Mouse (Mus musculus) forebrain, embryonic 14.5 days (tissue): ENCODE data around the gene Irf2. TPM values are rescaled to one million over a fixed set of nuclear protein-coding genes. Genes with fewer than 3 reads are reported as not detected.

Experiments used
- ATAC-seq: fragments of 200-750 bp; cut with Nextera tagmentation; 2 replicates; pipeline ENCODE4 v1.8.0; 2017; ENCODE audit warnings: mild to moderate bottlenecking, moderate library complexity
- DNase-seq: peaks from one replicate; pipeline ENCODE4 v3.0.0-alpha.2; 2015; ENCODE audit warnings: low spot score
- H3K27ac ChIP-seq: fragments of 300-500 bp; sonication (generic); 2 replicates; pipeline ENCODE4 v1.5.1; 2014; ENCODE audit warnings: low read depth, mild to moderate bottlenecking, control low read depth, low read length, moderate library complexity
- H3K27me3 ChIP-seq: fragments of 300-500 bp; sonication (generic); replicated peaks from 2 replicates; pipeline ENCODE4 v1.6.1; 2014; ENCODE audit warnings: low read length, control low read depth, mixed read lengths; ENCODE audit not compliant: control insufficient read depth, insufficient read depth
- H3K36me3 ChIP-seq: fragments of 300-500 bp; sonication (generic); 2 replicates; pipeline ENCODE4 v1.6.1; 2014; ENCODE audit warnings: low read length, control low read depth; ENCODE audit not compliant: control insufficient read depth, insufficient read depth
- H3K4me1 ChIP-seq: fragments of 300-500 bp; sonication (generic); 2 replicates; pipeline ENCODE4 v1.6.1; 2014; ENCODE audit warnings: antibody characterized with exemption, low read length, control low read depth; ENCODE audit not compliant: control insufficient read depth, insufficient read depth
- H3K4me2 ChIP-seq: fragments of 300-500 bp; sonication (generic); 2 replicates; pipeline ENCODE4 v1.6.1; 2014; ENCODE audit warnings: mild to moderate bottlenecking, control low read depth, low read length
- H3K4me3 ChIP-seq: fragments of 300-500 bp; sonication (generic); 2 replicates; pipeline ENCODE4 v1.5.1; 2014; ENCODE audit warnings: low read depth, low read length, control low read depth
- H3K9ac ChIP-seq: fragments of 300-500 bp; sonication (generic); 2 replicates; pipeline ENCODE4 v1.6.1; 2014; ENCODE audit warnings: mild to moderate bottlenecking, low read length, control low read depth, moderate library complexity
- H3K9me3 ChIP-seq: fragments of 300-500 bp; sonication (generic); replicated peaks from 2 replicates; pipeline ENCODE4 v1.6.1; 2016; ENCODE audit warnings: low read length, control low read depth, mixed read lengths; ENCODE audit not compliant: control insufficient read depth
- WGBS: fragments of 180-500 bp; shearing (Covaris S2); extraction: QIAGEN DNeasy Blood & Tissue Kit; methylation state at CpG from one replicate; pipeline ENCODE4 v1.1.7; 2014; 5-methylcytosine and 5-hydroxymethylcytosine counted together
- polyA plus RNA-seq: library from polyadenylated mRNA; unstranded; fragments of >200 nt; fragmentation: Nextera tagmentation; extraction: Ambion mirVana; gene quantifications from 2 replicates; pipeline ENCODE4 v1.2.1, GENCODE M21; 2014

Gene Irf2
- polyA plus RNA-seq, 1 experiment from 2014 or later: 6.2 TPM

DNA sequence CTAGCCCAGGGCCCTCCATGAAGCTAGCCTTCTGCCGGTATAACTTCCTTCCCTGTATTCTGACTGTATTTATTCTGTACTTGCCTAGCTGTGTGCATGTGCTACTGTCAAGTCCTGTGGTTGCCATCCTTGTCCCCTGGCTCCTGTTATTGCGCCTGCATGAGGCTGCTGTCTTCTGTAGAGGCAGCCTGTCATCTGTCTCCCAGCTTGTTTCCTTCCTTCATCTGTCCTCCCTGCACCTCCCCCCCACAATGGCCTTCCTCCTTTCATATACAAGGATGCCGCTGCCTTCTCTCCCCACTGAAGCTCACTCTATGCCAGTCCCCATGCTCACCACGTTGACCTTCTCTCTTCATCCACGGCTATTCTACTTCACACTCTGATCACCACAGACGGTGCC lies 33.3 kb downstream of the Irf2 start:
- no peak overlapping the region for H3K27ac ChIP-seq
- H3K9me3 ChIP-seq: no peaks in the 10 kb centered on the region
- H3K9ac ChIP-seq: no peak overlapping the region
- no peak for DNase-seq
- no peaks in the 10 kb centered on the region for H3K27me3 ChIP-seq
- WGBS: 91% methylated on average over 6 of the region's 6 CpGs
- H3K4me3 ChIP-seq: no peak overlapping the region
- no peak overlapping the region for H3K4me2 ChIP-seq
- no peaks in the 10 kb centered on the region for H3K36me3 ChIP-seq
- peaks cover 10% of the 10 kb centered on the region; the same call in 1 of the 2 replicates for H3K4me1 ChIP-seq
- no peak for ATAC-seq

DNA sequence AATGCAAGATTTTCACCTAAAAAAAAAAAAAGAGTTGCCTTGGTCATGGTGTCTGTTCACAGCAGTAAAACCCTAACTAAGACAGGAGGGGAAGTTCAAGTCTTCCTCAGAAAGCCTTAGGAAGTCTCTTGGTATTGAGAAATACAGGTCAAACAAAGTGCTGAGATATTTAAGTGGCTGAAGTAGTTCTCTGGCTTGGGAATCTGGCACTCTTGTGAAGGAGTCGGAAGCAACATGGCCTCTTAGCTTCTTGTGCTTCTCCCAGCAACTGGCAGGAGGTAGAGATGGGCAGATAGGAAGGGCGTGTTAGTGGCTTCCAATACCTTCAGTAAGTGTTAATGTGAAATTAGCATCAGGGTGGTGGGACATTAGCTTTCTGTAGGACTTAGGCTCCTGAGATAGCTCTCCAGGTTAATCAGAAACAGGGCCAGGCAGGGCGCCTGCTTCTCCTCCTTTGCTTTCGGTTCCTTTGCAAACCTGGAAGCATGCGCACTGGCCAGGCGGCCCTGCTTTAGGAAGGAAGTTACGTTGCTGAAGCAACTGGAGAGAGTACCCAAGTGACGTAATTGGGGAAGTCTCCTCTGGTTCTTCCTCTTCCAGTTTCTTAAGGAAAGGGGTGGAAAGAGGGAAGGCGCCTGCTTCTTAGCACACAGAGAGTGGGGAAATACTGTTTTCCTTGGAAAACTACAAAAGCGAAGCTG lies 38.4 kb downstream of the Irf2 start:
- WGBS: 94% methylated on average over 10 of the region's 10 CpGs
- H3K27me3 ChIP-seq: no peaks in the 10 kb centered on the region
- no peaks in the 10 kb centered on the region for H3K4me1 ChIP-seq
- H3K9me3 ChIP-seq: no peaks in the 10 kb centered on the region
- H3K9ac ChIP-seq: no peak overlapping the region
- ATAC-seq (no peak), DNase-seq (no peak)
- H3K4me3 ChIP-seq: no peak overlapping the region
- H3K4me2 ChIP-seq: no peak overlapping the region
- H3K27ac ChIP-seq: no peak overlapping the region
- H3K36me3 ChIP-seq: no peaks in the 10 kb centered on the region

DNA sequence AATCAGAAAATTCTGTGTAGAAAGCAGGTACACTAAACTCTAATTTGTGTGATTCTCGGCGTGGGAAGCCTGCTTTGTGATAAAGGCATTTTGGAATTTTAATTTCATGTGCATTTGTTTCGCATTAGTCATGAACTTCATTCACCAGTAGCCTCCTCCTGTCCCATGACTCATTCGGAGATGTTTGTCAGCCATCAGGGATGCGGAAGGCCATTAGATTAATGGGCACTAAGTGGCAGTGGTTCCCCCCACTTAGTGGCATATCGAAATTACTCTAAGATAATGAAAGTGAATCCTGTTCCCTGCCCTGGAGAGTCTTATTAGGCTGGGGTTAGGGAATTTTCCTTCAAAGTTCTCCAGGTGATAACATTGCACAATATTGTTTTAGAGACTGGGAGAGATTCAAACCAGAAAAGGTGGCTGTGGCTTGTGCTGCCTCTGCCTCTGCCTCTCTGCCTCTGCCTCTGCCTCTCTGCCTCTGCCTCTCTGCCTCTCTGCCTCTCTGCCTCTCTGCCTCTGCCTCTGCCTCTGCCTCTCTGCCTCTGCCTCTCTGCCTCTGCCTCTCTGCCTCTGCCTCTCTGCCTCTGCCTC lies 41.6 kb downstream of the Irf2 start:
- H3K9me3 ChIP-seq: no peaks in the 10 kb centered on the region
- no peak overlapping the region for H3K27ac ChIP-seq
- no peak for ATAC-seq
- no peak overlapping the region for H3K4me2 ChIP-seq
- H3K9ac ChIP-seq: no peak overlapping the region
- no peaks in the 10 kb centered on the region for H3K27me3 ChIP-seq
- no peaks in the 10 kb centered on the region for H3K4me1 ChIP-seq
- WGBS: 84% methylated on average over 6 of the region's 6 CpGs
- H3K4me3 ChIP-seq: no peak overlapping the region
- H3K36me3 ChIP-seq: no peaks in the 10 kb centered on the region
- DNase-seq: no peak

DNA sequence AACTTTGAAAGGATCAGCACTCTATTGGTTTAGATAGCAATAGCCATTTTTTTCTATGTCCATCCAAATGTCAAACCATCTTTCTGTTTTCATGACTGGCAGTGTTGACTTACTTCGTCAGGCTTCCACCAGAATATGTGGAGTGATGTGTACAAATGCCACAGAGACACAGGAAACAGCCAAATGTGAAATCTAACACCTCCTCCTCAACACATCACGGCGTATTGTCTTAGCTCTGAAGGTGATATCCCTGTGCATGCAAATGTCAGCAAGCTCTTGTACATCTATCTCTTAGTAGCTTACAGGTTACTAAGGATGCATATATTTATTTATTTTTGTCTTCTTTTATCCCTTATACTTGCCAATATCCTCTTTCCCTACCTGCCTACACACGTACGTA lies 42.7 kb downstream of the Irf2 start:
- H3K4me1 ChIP-seq: no peaks in the 10 kb centered on the region
- DNase-seq: no peak
- H3K4me3 ChIP-seq: no peak overlapping the region
- H3K36me3 ChIP-seq: no peaks in the 10 kb centered on the region
- H3K27ac ChIP-seq: no peak overlapping the region
- ATAC-seq: no peak
- no peak overlapping the region for H3K9ac ChIP-seq
- no peaks in the 10 kb centered on the region for H3K27me3 ChIP-seq
- H3K4me2 ChIP-seq: no peak overlapping the region
- no peaks in the 10 kb centered on the region for H3K9me3 ChIP-seq
- WGBS: 98% methylated on average over 5 of the region's 5 CpGs

DNA sequence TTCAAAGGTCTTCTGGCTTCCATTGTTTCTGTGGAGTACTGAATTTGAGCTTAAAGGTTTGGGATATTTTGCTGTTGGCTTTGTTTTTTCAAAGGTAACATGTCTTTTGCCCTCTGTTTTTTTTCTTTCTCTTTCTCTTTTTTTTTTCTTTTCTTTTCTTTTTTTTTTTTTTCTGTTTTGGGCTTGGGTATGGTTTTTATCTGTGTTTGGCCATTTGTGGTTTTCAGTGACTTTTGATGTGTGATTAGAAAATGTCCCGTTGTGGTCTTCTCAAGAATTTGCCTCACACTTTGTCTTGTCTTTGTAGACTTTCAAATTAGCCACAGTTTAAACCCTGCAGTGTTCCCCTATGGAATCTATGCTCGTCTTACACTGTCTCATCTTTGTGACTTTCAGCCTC lies 45.5 kb downstream of the Irf2 start:
- 71% methylated on average over 2 of the region's 2 CpGs for WGBS
- H3K4me2 ChIP-seq: no peak overlapping the region
- DNase-seq: no peak
- ATAC-seq: no peak
- H3K9ac ChIP-seq: no peak overlapping the region
- H3K27me3 ChIP-seq: no peaks in the 10 kb centered on the region
- no peaks in the 10 kb centered on the region for H3K4me1 ChIP-seq
- H3K36me3 ChIP-seq: no peaks in the 10 kb centered on the region
- H3K27ac ChIP-seq: no peak overlapping the region
- no peak overlapping the region for H3K4me3 ChIP-seq
- no peaks in the 10 kb centered on the region for H3K9me3 ChIP-seq

DNA sequence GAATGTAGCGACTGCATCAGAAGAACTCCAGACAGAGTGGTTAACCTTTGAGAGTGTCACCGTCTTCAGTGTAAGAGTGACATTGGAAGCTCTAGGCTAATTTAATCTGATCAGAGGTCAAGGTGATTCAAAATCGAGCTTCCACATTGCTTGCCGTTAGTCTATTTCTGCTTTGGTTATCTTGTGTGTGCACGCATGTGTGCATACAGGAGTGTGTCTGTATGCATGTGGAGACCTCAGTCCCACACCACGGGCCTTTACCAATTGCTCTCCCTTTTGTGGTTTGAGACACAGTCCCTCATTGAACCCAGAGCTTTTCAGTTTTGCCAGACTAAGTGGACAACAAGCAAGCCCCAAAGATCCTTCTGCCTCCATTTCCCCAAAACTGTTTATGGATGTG lies 46.4 kb downstream of the Irf2 start:
- Histone ChIP-seq H3K9me3 (no peaks in the 10 kb centered on the region), H3K9ac (no peak overlapping the region), H3K27ac (no peak overlapping the region), H3K4me1 (no peaks in the 10 kb centered on the region), H3K4me2 (no peak overlapping the region), H3K27me3 (no peaks in the 10 kb centered on the region), H3K36me3 (no peaks in the 10 kb centered on the region), H3K4me3 (no peak overlapping the region)
- DNase-seq (no peak), ATAC-seq (no peak)
- 94% methylated on average over 6 of the region's 6 CpGs for WGBS

DNA sequence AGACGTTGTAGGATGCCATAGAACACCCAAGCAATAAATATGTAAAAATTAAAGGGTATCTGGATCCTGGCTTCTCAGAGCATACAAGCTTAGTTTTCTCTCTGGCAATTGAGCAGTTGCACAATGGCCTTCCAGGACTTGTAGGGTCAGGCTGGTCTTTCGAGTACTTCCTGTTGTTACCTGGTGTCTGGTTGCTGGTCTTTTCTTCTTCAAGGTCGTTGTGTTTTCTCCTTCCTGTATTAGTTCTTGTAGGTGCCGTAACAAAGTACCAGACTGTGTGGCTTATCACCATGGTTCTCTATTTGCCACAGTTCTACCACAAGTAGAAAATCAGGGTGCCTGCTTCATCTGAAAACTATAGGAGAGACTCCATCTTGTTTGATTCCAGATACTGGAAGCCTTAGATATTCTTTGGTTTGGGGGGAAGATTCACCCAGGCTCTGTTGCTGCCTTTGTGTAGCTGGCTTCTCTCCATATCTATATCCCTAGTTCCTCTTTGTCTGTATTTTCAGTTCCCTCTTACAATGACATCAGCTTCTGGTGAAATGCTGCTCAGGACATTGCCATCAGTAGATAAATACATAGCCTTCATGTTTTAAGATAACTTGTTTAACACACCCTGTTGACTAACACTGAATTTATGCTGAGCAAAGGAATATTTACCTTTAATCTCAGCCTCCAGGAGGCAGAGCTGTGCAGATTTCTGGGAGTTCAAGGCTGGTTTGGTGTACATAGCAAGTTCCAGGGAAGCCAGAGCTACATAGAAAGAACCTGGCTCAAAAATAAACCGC lies 49.8 kb downstream of the Irf2 start:
- DNase-seq: no peak
- no peak overlapping the region for H3K4me2 ChIP-seq
- 92% methylated on average over 5 of the region's 5 CpGs for WGBS

DNA sequence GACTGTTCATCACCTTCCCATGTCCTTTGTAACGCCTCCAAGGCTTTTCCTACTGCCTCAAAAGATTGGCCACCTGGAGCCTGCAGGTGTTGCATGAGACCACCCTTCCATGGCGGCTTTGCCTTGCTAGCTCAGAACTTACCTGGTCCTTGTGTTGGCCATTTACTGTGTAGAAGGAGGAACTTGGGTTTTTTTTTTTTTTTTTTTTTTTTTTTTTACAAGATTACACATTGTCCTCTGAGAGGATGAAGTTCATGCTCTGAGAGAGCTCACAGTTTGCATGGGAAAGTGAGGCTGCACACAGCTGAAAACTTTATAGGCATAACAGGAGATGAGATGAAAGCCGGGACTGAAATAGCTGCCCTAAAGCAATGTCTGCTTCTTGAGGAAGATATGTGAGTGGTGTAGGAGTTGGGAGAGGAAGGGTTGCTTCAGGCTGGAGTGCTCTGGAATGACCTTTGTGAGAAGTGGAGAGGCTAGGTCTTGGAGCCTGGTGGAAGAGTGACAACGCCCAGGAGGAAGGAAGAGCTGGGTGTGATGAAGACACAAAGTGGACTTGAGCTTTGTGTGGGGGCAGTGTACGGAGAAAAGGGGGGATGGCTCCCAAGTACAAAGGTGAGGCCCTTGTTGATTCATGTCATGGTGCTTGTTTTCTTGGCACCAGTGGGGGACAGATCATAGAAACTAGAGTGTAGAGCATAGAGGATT lies 52.3 kb downstream of the Irf2 start:
- Histone ChIP-seq H3K36me3 (no peaks in the 10 kb centered on the region), H3K27me3 (no peaks in the 10 kb centered on the region), H3K4me1 (no peaks in the 10 kb centered on the region), H3K9me3 (no peaks in the 10 kb centered on the region), H3K9ac (no peak overlapping the region), H3K4me3 (no peak overlapping the region), H3K27ac (no peak overlapping the region), H3K4me2 (no peak overlapping the region)
- DNase-seq (no peak), ATAC-seq (no peak)
- WGBS: 93% methylated on average over 5 of the region's 5 CpGs

More for the DNA sequence above, 49.8 kb downstream of the Irf2 start:
- no peak for ATAC-seq
- no peak overlapping the region for H3K9ac ChIP-seq
- no peaks in the 10 kb centered on the region for H3K9me3 ChIP-seq
- no peaks in the 10 kb centered on the region for H3K4me1 ChIP-seq
- H3K27ac ChIP-seq: no peak overlapping the region
- H3K4me3 ChIP-seq: no peak overlapping the region
- no peaks in the 10 kb centered on the region for H3K27me3 ChIP-seq
- no peaks in the 10 kb centered on the region for H3K36me3 ChIP-seq
